Mouse (Mus musculus) adrenal gland, postnatal 36 days (tissue): Measurements from ENCODE around the gene Mtx3. TPM values are rescaled to one million over a fixed set of nuclear protein-coding genes. Genes with fewer than 3 reads are reported as not detected.
"Not testable (repeated sequence)": the region's sequence is repeated elsewhere in the genome, so short reads cannot be mapped to it uniquely, and the experiment has no call there.

ENCODE experiments used
- DNase-seq, 2 experiments: peaks; one replicate each; pipeline ENCODE4 v3.0.0; 2021; ENCODE audit warnings: mixed read lengths in 1 of 2
- long read RNA-seq, 2 experiments: library from polyadenylated mRNA; stranded (forward); transcript quantifications; one replicate each; pipeline ENCODE4 v2.0.0; 2021; ENCODE audit warnings: borderline sequencing depth in 2 of 2
- total RNA-seq, 2 experiments: library from RNA; stranded (reverse); gene quantifications; 2 replicates each; pipeline ENCODE4 v1.2.3; 2021

The Mtx3 gene
- total RNA-seq: 10 to 100 TPM; 18.3 to 20.0 TPM
- long read RNA-seq, experiment 1, partial matches to known transcripts: 0 of 3 reads
- long read RNA-seq, experiment 1, other reads (novel, unspliced or antisense): 3 of 3 reads
- long read RNA-seq, experiment 2, partial matches to known transcripts: 0 of 1 reads
- long read RNA-seq, experiment 2, other reads (novel, unspliced or antisense): 1 of 1 reads

DNA sequence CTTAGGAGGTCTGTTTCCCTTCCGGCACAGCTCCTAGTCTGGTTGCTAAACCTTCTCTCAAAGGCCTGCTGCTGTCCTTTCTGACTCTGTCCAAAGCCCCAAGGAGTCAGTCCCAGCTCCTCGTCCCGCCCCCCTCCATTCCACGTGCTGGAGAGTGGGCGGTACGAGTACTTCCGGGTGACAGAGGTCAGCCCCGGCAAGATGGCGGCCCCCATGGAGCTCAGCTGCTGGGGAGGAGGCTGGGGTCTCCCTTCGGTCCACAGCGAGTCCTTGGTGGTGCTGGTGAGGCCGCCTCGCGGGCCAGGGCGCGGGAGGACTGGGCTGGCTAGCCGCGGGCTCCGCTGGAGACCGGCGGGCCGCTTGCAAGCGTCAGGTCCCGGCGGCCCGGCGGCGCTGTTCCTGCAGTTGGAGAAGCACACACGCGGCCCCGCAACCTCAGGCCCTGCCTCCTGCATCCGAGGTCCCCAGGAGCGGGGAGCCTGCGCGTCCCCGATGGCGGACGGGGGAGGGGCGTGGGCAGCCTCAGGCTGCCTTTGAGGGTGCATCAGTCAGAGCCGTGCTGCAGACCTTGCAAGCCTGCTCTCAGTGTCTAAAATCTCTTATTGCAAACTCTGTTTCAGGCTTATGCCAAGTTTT, at the start of gene Mtx3:
Gene Mtx3 (plus strand): TSS at position 175 of the 636 bp plus-strand sequence.
- DNase-seq: peak; percentile 88 to 93

- DNase-seq: no peak
Observed at GRCm38 (mm10) chr13:92798830-92799229, 45.7 kb upstream of the Mtx3 start.

GRCm38 (mm10) chr13:92799306-92799925, 45.1 kb upstream of the Mtx3 start:
- no peak for DNase-seq

GRCm38 (mm10) chr13:92806785-92807184, 37.8 kb upstream of the Mtx3 start:
- DNase-seq: no peak

GRCm38 (mm10) chr13:92807849-92808248, 36.7 kb upstream of the Mtx3 start:
- no peak for DNase-seq

DNA sequence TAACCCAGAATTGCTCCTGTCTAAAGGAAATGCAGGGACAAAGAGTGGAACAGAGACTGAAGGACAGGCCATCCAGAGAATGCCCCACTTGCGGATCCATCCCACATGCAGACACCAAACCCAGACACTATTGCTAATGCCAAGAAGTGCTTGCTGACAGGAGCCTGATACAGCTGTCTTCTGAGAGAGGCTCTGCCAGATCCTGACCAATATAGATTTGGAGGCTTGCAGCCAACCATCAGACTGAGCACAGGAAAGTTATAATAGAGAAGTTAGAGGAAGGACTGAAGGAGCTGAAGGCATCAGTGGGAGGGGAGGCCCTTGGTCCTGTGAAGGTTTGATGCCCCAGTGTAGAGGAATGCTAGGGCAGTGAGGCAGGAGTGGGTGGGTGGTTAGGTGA, 34.0 kb upstream of the Mtx3 start:
- DNase-seq: not testable (repeated sequence)

- DNase-seq: no peak
Observed at GRCm38 (mm10) chr13:92816329-92816728, 28.2 kb upstream of the Mtx3 start.

GRCm38 (mm10) chr13:92817357-92817756, 27.2 kb upstream of the Mtx3 start:
- DNase-seq: no peak

GRCm38 (mm10) chr13:92828820-92829219, 15.7 kb upstream of the Mtx3 start:
- DNase-seq: no peak

- no peak for DNase-seq
Observed at GRCm38 (mm10) chr13:92833162-92833561, 11.4 kb upstream of the Mtx3 start.

DNA sequence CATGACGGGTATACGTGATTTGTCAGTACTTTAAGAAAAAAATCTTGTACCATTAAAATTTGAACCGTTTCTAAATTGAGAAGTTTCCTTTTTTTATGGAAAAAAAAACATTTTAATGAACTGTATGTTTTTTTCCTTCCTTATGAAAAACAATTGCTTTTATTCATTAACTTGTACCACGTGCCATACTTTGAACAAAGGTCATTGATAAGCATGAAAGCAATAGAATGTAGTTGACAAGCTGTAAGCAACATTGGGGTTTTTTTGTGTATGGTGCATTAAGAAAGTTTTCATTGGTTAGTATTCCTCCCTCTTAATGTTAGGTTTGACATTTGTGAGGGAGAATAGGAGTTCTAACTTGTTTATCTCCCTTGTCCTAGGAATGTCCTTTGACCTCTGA, 1.9 kb downstream of the Mtx3 start:
- DNase-seq: no peak

DNA sequence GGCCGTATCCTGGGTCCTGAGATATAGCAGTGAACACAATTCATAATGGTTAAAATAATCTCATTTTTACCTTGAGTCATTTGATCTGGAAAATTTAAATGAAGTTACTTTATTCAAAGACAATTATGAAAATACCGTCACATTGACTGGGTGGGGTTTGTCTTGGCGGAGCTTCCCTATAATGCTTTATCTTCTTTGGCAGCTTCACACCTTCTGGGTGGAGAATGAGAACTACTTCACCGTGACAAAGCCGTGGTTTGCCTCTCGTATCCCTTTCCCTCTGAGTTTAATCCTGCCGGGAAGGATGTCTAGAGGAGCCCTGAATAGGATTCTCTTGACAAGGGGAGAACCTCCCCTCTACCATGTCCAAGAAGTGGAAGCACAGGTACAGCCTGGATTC, 2.8 kb downstream of the Mtx3 start:
- DNase-seq: no peak

- no peak for DNase-seq
Observed at GRCm38 (mm10) chr13:92848002-92848401, 3.4 kb downstream of the Mtx3 start.

DNA sequence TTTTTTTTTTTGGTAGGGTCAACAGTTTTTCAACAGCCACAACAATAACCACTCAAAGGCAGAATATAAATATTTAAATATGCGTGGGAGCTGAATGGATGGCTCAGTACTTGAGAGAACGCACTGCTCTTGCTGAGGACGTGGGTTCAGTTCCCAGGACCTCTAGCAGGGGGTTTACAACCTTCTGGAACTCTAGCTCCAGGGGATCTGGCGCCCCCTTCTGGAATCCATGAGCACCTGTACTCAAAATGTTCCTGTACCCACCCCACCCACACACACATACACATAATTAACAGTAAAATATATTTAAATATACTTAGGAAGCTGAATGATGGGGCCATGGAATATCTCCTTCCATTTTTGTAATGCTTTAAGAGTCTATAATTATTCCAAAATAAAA, 11.3 kb downstream of the Mtx3 start:
- peak in 1 of 2 experiments; percentile 36 for DNase-seq

DNA sequence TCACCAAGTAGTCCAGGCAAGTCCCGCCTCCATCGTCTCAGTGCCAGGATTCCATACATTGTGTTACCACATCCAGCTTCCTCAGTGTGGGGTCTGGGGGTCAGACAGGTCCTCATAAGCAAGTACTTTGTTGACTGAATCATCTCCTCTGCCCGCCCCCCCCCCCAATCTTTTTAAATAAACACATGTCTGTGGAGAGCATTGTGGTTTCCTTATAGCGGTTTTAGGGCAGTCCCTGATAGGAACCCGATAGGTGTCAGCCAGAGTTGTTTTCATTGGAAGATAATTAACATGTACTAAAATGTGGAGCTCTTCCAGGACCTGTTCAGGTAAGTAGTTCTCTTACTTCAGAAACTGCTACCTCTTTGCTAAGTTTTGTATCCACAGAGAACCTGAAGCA, 14.2 kb downstream of the Mtx3 start:
- no peak for DNase-seq

DNA sequence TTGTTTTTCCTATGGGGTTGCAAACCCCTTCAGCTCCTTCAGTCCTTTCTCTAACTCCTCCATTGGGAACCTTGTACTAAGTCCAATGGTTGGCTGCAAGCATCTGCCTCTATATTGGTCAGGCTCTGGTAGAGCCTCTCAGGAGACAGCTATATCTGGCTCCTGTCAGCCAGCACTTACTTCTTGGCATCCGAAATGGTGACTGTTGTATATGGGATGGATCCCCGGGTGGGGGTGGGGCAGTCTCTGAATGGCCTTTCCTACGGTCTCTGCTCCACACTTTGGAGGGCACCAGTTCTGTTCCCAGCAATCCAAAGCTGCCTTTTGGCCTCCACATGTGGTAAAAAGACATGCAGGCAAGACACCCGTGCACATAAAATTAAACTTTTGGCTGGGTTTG, 15.4 kb downstream of the Mtx3 start:
- DNase-seq: no peak

DNA sequence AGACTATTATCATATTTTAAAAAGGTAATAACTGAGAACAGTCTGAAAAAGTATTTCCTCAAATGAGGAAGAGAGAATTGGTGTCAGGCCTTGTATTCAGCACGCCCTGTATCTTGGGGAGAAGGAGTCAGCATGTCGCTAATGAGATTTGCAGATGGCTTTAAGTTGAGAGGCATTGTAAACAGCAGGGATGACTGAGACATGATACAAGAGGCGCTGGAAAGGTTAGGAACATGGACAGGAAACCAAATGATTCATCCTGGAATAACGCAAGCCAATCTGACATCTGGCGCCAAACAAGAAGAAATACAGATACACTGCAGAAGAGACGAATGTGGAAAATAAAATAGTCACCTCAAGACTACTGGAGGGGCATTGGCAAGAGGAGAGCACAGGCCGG, 20.8 kb downstream of the Mtx3 start:
- DNase-seq: no peak

- peak in 1 of 2 experiments; percentile 20 for DNase-seq
Observed at GRCm38 (mm10) chr13:92866680-92867079, 22.1 kb downstream of the Mtx3 start.

DNA sequence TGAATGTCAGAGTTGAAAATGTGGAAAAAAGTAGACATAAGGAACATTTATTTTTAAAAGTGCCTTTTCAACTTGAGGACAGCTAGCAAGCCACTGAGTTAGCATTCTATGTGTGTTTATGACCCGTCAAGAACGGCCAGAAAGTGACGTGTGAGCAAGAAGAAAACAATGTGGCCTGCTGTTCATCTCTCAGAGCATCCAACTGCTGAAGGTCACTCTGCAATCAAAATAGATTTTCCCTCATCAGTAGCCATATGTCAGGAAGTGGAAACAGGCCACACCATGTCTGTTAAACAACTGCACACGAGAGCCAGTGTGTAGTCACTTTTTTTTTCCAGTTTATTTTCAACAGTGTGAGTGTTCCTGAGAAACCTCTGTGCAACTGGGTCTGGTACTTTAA, 35.0 kb downstream of the Mtx3 start:
- DNase-seq: no peak

DNA sequence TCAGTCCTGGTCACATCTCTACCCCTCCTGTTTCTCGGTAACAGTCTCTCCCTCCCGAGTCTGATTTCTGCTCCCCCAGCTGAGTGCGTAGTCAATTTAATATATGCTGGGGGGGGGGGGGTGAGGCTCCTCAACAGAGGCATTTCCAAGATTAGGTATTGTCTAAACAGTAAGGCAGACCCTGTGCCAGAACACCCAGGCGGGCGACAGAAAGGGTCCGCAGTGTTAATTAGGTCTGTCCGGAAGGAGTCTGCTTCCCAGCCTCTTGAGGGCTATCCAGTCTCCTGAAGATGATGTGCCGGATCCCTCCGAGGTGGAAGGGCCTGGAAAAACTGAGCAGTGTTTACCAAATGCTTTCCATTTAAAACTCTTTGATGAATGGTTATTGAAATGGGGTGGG, 35.4 kb downstream of the Mtx3 start:
- DNase-seq: no peak

- DNase-seq: peak in 1 of 2 experiments; percentile 8
Observed at GRCm38 (mm10) chr13:92880589-92880988, 36.0 kb downstream of the Mtx3 start.

DNA sequence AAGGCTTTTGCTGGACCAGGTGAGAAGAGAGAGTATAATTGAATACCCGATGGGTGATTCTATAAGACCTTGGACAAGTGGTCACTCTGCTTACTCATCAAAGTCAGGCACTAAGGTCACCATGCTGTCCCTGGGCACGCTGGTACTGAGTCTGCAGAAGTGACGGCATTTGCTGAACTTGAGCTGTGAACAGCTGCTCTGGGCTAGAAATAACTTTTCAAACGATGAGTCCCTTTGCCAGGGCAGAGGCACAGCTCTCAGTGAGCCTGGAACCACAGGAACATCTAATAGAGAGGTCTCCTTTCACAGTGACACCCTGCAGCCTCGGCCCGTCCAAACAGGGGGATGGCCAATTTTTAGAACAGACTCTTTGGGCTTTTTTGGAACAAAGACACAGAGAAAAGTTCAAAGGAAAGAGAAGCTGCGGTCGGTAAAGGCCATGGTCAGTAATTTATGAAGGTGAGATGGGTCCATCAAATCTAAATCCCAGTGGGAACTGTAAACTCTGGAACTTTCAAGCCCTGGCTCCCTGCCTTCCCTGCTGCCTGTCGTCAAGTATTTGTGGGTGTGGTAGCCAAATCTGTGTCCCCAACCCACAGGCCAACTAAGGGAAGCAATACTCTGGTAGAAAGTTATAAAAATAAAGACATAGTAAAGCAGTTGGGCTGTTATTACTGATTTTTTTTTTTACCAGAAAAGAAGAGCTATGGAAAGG, 37.9 kb downstream of the Mtx3 start:
- DNase-seq: peak; percentile 56 to 58
